Mouse (Mus musculus) erythroblast, embryonic 14.5 days (primary cell): ENCODE results near the gene Shisa9. TPM values are rescaled to one million over a fixed set of nuclear protein-coding genes. Genes with fewer than 3 reads are reported as not detected.

Source experiments
- H3K27me3 ChIP-seq: 2 replicates; pipeline ENCODE4 v1.6.1; 2012; ENCODE audit warnings: inconsistent platforms; ENCODE audit not compliant: control insufficient read depth
- H3K36me3 ChIP-seq: 2 replicates; pipeline ENCODE4 v1.6.1; 2012; ENCODE audit warnings: mild to moderate bottlenecking, inconsistent platforms; ENCODE audit not compliant: control insufficient read depth
- H3K4me1 ChIP-seq: 2 replicates; pipeline ENCODE4 v1.6.1; 2012; ENCODE audit warnings: inconsistent platforms; ENCODE audit not compliant: control insufficient read depth
- H3K4me3 ChIP-seq: replicated peaks from 2 replicates; pipeline ENCODE3; 2012; ENCODE audit warnings: moderate library complexity, mild to moderate bottlenecking, inconsistent platforms
- H3K9me3 ChIP-seq: 2 replicates; pipeline ENCODE4 v1.6.1; 2012; ENCODE audit warnings: low read length, inconsistent platforms, mixed read lengths; ENCODE audit not compliant: control insufficient read depth
- GATA1 ChIP-seq: IDR thresholded peaks from 2 replicates; pipeline ENCODE4 v1.6.1; 2012; ENCODE audit warnings: low read length, inconsistent platforms, mixed read lengths
- TAL1 ChIP-seq: IDR thresholded peaks from 3 replicates; pipeline ENCODE4 v1.6.1; 2012; ENCODE audit warnings: low read length, inconsistent platforms, mixed read lengths
- polyA plus RNA-seq: library from polyadenylated mRNA; stranded (reverse); fragments of >175 nt; gene quantifications from 2 replicates; pipeline ENCODE4 v1.2.3, GENCODE M21; 2012

The Shisa9 gene
- polyA plus RNA-seq, 1 experiment, result not detected

DNA sequence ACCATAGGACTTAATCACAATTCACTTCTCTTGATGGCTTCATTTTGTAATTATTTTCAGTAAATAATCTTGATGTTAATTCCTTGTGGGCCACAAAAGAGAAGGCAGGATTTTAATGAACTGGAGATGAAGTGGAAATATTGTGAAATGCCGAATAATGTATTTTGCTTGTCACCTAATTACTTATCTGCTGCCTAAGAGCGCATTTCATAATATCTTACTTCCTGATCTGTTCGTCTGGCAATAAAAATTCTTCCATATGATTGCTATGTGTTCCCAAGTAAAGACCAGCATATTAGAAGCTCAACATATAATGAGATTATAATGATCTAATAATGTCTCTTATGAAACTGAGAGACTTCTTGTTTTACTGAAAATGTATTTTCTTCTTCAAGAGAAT is 235.9 kb downstream of the Shisa9 start:
- H3K9me3 ChIP-seq, result no peaks in the 10 kb centered on the region
- H3K4me1 ChIP-seq, result no peaks in the 10 kb centered on the region
- no peaks in the 10 kb centered on the region for H3K27me3 ChIP-seq
- TF ChIP-seq GATA1 (no peak), TAL1 (no peak)
- no peaks in the 10 kb centered on the region for H3K36me3 ChIP-seq
- H3K4me3 ChIP-seq, result no peak overlapping the region

- no peaks in the 10 kb centered on the region for H3K9me3 ChIP-seq
- no peaks in the 10 kb centered on the region for H3K4me1 ChIP-seq
- H3K27me3 ChIP-seq, result no peaks in the 10 kb centered on the region
- H3K4me3 ChIP-seq, result no peak overlapping the region
- TF ChIP-seq GATA1, result no peak
- no peak for TF ChIP-seq TAL1
- H3K36me3 ChIP-seq, result no peaks in the 10 kb centered on the region
These were observed 239.6 kb downstream of the Shisa9 start for GRCm38 (mm10) chr16:12223537-12223936.

DNA sequence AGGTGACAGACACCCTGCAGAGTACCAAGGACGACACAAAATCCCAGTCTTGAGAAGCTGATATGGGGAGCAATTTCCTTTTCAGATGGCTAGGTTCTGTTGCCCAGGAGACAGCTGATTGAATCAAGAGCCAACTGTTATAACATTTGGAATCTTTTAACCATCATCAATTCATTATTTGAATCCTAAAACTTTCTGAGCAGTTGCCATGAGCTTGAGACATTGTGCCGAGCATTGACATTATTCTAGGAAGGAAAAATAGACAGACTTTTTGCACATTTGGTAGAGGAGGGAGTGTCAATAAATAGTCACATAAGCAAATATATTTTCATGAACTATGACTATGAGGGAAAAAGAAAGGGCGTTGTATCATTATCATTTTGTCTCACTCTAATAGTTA is 243.0 kb downstream of the Shisa9 start:
- Histone ChIP-seq H3K36me3 (no peaks in the 10 kb centered on the region), H3K9me3 (no peaks in the 10 kb centered on the region), H3K4me3 (no peak overlapping the region), H3K4me1 (no peaks in the 10 kb centered on the region), H3K27me3 (no peaks in the 10 kb centered on the region)
- TF ChIP-seq GATA1 (no peak), TAL1 (no peak)

DNA sequence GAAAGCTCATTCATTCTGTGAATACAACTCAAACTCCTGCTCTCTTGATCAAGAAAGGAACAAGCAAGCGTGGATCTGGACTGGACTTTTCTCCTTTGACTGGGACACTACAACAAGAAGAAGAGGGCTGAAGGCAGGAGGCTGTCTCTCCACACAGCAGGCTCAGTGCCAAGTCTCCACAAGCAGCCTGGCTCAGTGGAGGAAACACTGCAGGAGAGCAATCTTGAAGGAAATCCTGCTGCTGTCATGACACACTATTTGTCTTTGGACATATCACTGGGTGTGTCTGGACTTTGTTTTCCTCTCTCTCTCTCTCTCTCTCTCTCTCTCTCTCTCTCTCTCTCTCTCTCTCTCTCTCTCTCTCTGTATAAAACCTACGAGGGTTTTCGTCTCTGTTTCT is 249.4 kb downstream of the Shisa9 start:
- Histone ChIP-seq H3K4me1 (no peaks in the 10 kb centered on the region), H3K27me3 (no peaks in the 10 kb centered on the region), H3K36me3 (no peaks in the 10 kb centered on the region), H3K4me3 (no peak overlapping the region), H3K9me3 (no peaks in the 10 kb centered on the region)
- no peak for TF ChIP-seq TAL1
- TF ChIP-seq GATA1, result no peak

DNA sequence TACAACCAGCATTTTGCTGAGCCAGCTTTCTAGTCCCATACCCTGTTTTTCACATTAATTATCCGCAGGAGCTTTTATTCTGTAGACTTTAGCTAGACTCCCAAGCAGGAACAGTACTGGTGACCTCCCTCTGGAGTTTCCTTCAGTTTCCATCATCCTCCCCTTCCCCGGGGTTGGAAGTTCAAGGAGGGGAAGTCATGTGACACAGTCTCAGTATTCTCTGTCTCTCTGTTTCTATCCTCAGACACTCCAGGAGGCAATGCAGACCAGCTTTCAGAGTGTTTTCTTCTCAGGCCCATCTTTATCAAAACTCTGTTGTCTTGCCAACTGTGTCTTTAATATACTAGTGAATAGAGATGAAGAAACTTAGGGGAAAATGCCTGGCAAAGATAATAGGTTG is 250.4 kb downstream of the Shisa9 start:
- no peaks in the 10 kb centered on the region for H3K27me3 ChIP-seq
- H3K36me3 ChIP-seq, result no peaks in the 10 kb centered on the region
- H3K4me1 ChIP-seq, result no peaks in the 10 kb centered on the region
- H3K9me3 ChIP-seq, result no peaks in the 10 kb centered on the region
- TF ChIP-seq GATA1 (no peak), TAL1 (no peak)
- H3K4me3 ChIP-seq, result no peak overlapping the region

DNA sequence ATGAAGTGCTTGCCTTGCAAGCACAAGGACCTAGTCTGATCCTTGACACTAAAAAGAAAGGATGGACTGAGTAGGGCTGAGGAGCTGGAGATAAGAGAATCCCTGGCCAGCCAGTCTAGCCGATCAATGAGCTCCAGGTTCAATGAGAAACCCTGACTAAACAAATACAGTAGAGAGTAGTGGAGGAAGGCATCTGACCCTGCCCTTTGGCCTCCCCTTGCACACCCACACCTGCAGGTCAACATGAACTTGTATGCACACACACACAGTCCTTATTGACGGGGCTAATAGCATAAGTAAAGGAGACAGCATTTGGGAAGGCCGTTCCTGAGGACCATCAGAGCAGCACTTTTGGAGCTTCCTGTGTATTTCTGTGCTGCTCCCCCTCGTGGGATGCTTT is 254.7 kb downstream of the Shisa9 start:
- H3K9me3 ChIP-seq, result no peaks in the 10 kb centered on the region
- H3K4me1 ChIP-seq, result no peaks in the 10 kb centered on the region
- H3K4me3 ChIP-seq, result no peak overlapping the region
- TF ChIP-seq TAL1, result no peak
- no peak for TF ChIP-seq GATA1
- H3K36me3 ChIP-seq, result no peaks in the 10 kb centered on the region
- no peaks in the 10 kb centered on the region for H3K27me3 ChIP-seq

DNA sequence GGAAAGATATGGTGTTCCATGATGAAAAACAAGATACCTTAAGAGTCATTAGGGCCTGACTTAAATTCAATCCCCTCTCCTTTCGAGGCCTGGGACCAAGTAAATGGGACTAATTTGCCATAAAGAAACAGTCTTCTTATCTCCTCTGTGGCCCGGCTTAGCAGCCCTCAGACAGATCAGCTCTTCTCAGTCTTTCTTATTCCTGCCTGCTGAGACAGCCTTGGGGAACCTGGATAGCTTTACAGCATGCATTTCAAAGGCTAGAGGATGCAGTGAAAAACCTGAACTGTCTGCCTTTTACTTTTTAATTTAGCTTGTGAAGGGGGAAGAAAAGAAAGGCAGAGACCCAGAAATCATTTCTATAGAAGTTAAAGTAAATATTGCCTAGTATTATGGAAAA is 275.4 kb downstream of the Shisa9 start:
- no peak for TF ChIP-seq TAL1
- no peak for TF ChIP-seq GATA1
- Histone ChIP-seq H3K27me3 (no peaks in the 10 kb centered on the region), H3K4me1 (no peaks in the 10 kb centered on the region), H3K4me3 (no peak overlapping the region), H3K36me3 (no peaks in the 10 kb centered on the region), H3K9me3 (no peaks in the 10 kb centered on the region)

DNA sequence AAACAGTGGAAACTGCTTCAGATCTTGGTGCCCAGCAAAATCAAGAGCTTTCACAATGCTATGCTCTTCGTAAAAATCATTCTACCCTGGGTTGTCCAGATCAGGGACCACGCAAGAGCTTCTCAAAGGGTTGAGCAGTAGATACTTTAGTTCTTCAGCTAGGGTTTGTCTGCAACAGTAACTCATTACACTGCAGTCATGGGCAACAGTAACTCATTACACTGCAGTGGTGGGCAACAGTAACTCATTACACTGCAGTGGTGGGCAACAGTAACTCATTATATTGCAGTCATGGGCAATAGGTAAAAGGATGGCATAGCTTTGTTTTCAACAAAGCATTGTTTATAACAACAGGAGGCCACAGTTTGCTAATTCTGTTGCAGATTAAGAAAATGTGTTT is 281.9 kb downstream of the Shisa9 start:
- no peak for TF ChIP-seq GATA1
- Histone ChIP-seq H3K27me3 (no peaks in the 10 kb centered on the region), H3K4me1 (no peaks in the 10 kb centered on the region), H3K9me3 (no peaks in the 10 kb centered on the region), H3K4me3 (no peak overlapping the region), H3K36me3 (no peaks in the 10 kb centered on the region)

DNA sequence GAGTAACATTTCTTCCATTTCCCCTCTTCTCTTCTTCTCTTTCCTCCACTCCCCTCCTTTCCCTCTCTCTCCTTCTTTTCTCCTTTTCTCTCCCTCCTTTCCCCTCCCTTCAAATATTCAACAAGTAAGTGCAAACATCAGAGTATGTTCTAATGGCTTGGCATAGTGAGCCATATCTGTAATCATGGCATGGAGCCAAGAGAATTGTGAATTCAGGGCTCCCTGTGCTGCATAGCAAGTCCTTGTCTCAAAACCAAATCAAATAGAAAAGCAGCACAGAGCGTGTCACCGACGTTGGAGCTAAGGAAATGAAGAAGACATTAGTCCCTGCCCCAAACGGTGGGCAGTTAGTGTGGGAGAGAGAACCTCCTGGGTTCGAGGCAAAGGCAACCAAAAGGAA is 316.6 kb downstream of the Shisa9 start:
- no peaks in the 10 kb centered on the region for H3K36me3 ChIP-seq
- no peak overlapping the region for H3K4me3 ChIP-seq
- H3K9me3 ChIP-seq, result no peaks in the 10 kb centered on the region
- no peak for TF ChIP-seq TAL1
- TF ChIP-seq GATA1, result no peak
- H3K27me3 ChIP-seq, result no peaks in the 10 kb centered on the region
- no peaks in the 10 kb centered on the region for H3K4me1 ChIP-seq

DNA sequence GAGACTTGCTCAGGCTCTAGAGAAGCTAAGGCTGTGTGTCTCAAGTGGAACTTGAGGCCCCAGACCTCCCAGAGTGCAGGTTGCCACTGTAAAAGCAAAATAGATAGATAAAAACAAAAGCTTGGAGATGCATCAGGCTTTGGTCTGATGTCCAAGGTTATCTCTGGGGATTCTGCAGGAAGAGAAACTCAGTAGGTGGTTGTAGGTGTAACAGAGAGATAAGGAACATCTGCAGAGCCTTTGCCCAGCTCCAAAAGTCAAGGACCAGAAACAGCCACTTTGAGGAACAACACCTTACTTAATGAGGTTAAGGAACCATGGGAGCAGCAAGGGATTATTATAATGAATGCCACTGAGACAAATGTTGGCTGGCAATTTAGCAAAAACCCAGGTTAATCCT is 319.5 kb downstream of the Shisa9 start:
- Histone ChIP-seq H3K9me3 (no peaks in the 10 kb centered on the region), H3K4me3 (no peak overlapping the region), H3K4me1 (peaks cover 8% of the 10 kb centered on the region), H3K36me3 (no peaks in the 10 kb centered on the region), H3K27me3 (no peaks in the 10 kb centered on the region)
- no peak for TF ChIP-seq TAL1
- TF ChIP-seq GATA1, result no peak
